Mouse (Mus musculus) stomach, embryonic 16.5 days (tissue): ENCODE data around the gene Kiz. TPM values are rescaled to one million over a fixed set of nuclear protein-coding genes. Genes with fewer than 3 reads are reported as not detected.

ENCODE experiments used
- ATAC-seq: fragments of 200-750 bp; cut with Nextera tagmentation; 2 replicates; pipeline ENCODE4 v1.8.0; 2017; ENCODE audit warnings: moderate number of reproducible peaks, moderate TSS enrichment; ENCODE audit not compliant: insufficient read depth, low FRiP score
- H3K27ac ChIP-seq: fragments of 300-500 bp; sonication (generic); 2 replicates; pipeline ENCODE4 v1.5.1; 2014; ENCODE audit warnings: low read length
- H3K27me3 ChIP-seq: fragments of 300-500 bp; sonication (generic); 2 replicates; pipeline ENCODE4 v1.6.1; 2014; ENCODE audit warnings: low read length, control low read depth, mixed read lengths; ENCODE audit not compliant: control insufficient read depth, insufficient read depth
- H3K36me3 ChIP-seq: fragments of 300-500 bp; sonication (generic); 2 replicates; pipeline ENCODE4 v1.6.1; 2014; ENCODE audit warnings: low read length; ENCODE audit not compliant: control insufficient read depth, insufficient read depth
- H3K4me1 ChIP-seq: fragments of 300-500 bp; sonication (generic); 2 replicates; pipeline ENCODE4 v1.6.1; 2014; ENCODE audit warnings: low read length, control low read depth, mixed read lengths; ENCODE audit not compliant: control insufficient read depth, insufficient read depth
- H3K4me2 ChIP-seq: fragments of 300-500 bp; sonication (generic); 2 replicates; pipeline ENCODE4 v1.6.1; 2014; ENCODE audit warnings: low read depth, low read length, mixed read lengths
- H3K4me3 ChIP-seq: fragments of 300-500 bp; sonication (generic); replicated peaks from 2 replicates; pipeline ENCODE4 v1.5.1; 2014; ENCODE audit warnings: mild to moderate bottlenecking, low read length
- H3K9ac ChIP-seq: fragments of 300-500 bp; sonication (generic); 2 replicates; pipeline ENCODE4 v1.6.1; 2014; ENCODE audit warnings: low read length
- H3K9me3 ChIP-seq: fragments of 300-500 bp; sonication (generic); replicated peaks from 2 replicates; pipeline ENCODE4 v1.6.1; 2016; ENCODE audit warnings: low read length, control low read depth; ENCODE audit not compliant: control insufficient read depth
- WGBS: fragments of 180-500 bp; shearing (Covaris S2); extraction: QIAGEN DNeasy Blood & Tissue Kit; methylation state at CpG from one replicate; pipeline ENCODE4 v1.1.7; 2014; 5-methylcytosine and 5-hydroxymethylcytosine counted together
- polyA plus RNA-seq: library from polyadenylated mRNA; unstranded; fragments of >200 nt; fragmentation: Nextera tagmentation; extraction: Ambion mirVana; gene quantifications from 2 replicates; pipeline ENCODE4 v1.2.1, GENCODE M21; 2015

The Kiz gene
- polyA plus RNA-seq, 1 experiment from 2014 or later: 26.7 TPM

GRCm38 (mm10) chr2:146884291-146884855 is 28.7 kb downstream of the Kiz start:
- WGBS: 68% methylated on average over 8 of the region's 8 CpGs
- Histone ChIP-seq H3K9ac (no peak overlapping the region), H3K4me1 (no peaks in the 10 kb centered on the region), H3K4me2 (no peak overlapping the region), H3K4me3 (no peak overlapping the region), H3K36me3 (no peaks in the 10 kb centered on the region), H3K27me3 (no peaks in the 10 kb centered on the region), H3K27ac (no peak overlapping the region), H3K9me3 (no peaks in the 10 kb centered on the region)
- no peak for ATAC-seq

GRCm38 (mm10) chr2:146888786-146889414 is 33.2 kb downstream of the Kiz start:
- H3K4me1 ChIP-seq: no peaks in the 10 kb centered on the region
- H3K9me3 ChIP-seq: no peaks in the 10 kb centered on the region
- H3K9ac ChIP-seq: no peak overlapping the region
- H3K4me3 ChIP-seq: no peak overlapping the region
- ATAC-seq: no peak
- 0 out of 2 replicates have a peak, but pooled peaks cover 8% of the 10 kb centered on the region for H3K36me3 ChIP-seq
- no peak overlapping the region for H3K27ac ChIP-seq
- WGBS: 87% methylated on average over 4 of the region's 4 CpGs
- no peak overlapping the region for H3K4me2 ChIP-seq
- H3K27me3 ChIP-seq: no peaks in the 10 kb centered on the region

- no peak for ATAC-seq
- Histone ChIP-seq H3K9ac (no peak overlapping the region), H3K27ac (no peak overlapping the region), H3K4me3 (no peak overlapping the region), H3K4me1 (no peaks in the 10 kb centered on the region), H3K36me3 (no peaks in the 10 kb centered on the region), H3K9me3 (no peaks in the 10 kb centered on the region), H3K27me3 (no peaks in the 10 kb centered on the region), H3K4me2 (no peak overlapping the region)
Observed at GRCm38 (mm10) chr2:146898977-146899376, 43.3 kb downstream of the Kiz start.

- ATAC-seq: no peak
- no peaks in the 10 kb centered on the region for H3K4me1 ChIP-seq
- H3K4me2 ChIP-seq: no peak overlapping the region
- H3K27me3 ChIP-seq: no peaks in the 10 kb centered on the region
- H3K9me3 ChIP-seq: no peaks in the 10 kb centered on the region
- 88% methylated on average over 3 of the region's 3 CpGs for WGBS
- no peaks in the 10 kb centered on the region for H3K36me3 ChIP-seq
- no peak overlapping the region for H3K4me3 ChIP-seq
- no peak overlapping the region for H3K27ac ChIP-seq
- H3K9ac ChIP-seq: no peak overlapping the region
Observed at GRCm38 (mm10) chr2:146916085-146916484, 60.4 kb downstream of the Kiz start.

- 74% methylated on average over 3 of the region's 3 CpGs for WGBS
- Histone ChIP-seq H3K4me2 (no peak overlapping the region), H3K27me3 (no peaks in the 10 kb centered on the region), H3K4me3 (no peak overlapping the region), H3K27ac (no peak overlapping the region), H3K36me3 (no peaks in the 10 kb centered on the region), H3K9ac (no peak overlapping the region), H3K9me3 (no peaks in the 10 kb centered on the region), H3K4me1 (no peaks in the 10 kb centered on the region)
- ATAC-seq: no peak
Observed at GRCm38 (mm10) chr2:146917770-146918169, 62.1 kb downstream of the Kiz start.

GRCm38 (mm10) chr2:146920375-146921160 is 64.9 kb downstream of the Kiz start:
- Histone ChIP-seq H3K27ac (no peak overlapping the region), H3K4me2 (no peak overlapping the region), H3K36me3 (no peaks in the 10 kb centered on the region), H3K9me3 (no peaks in the 10 kb centered on the region), H3K9ac (no peak overlapping the region), H3K4me3 (no peak overlapping the region), H3K4me1 (no peaks in the 10 kb centered on the region), H3K27me3 (no peaks in the 10 kb centered on the region)
- no peak for ATAC-seq
- 31% methylated on average over 8 of the region's 8 CpGs for WGBS

- Histone ChIP-seq H3K27me3 (no peaks in the 10 kb centered on the region), H3K4me3 (no peak overlapping the region), H3K4me1 (no peaks in the 10 kb centered on the region), H3K9me3 (no peaks in the 10 kb centered on the region), H3K9ac (no peak overlapping the region), H3K27ac (no peak overlapping the region), H3K4me2 (no peak overlapping the region), H3K36me3 (no peaks in the 10 kb centered on the region)
- 84% methylated on average over 1 of the region's 1 CpGs for WGBS
- ATAC-seq: no peak
Observed at GRCm38 (mm10) chr2:146925296-146925695, 69.6 kb downstream of the Kiz start.

GRCm38 (mm10) chr2:146925846-146926245 is 70.2 kb downstream of the Kiz start:
- H3K4me1 ChIP-seq: no peaks in the 10 kb centered on the region
- no peaks in the 10 kb centered on the region for H3K27me3 ChIP-seq
- no peak for ATAC-seq
- no peak overlapping the region for H3K9ac ChIP-seq
- H3K4me3 ChIP-seq: no peak overlapping the region
- no peak overlapping the region for H3K4me2 ChIP-seq
- WGBS: 66% methylated on average over 4 of the region's 4 CpGs
- no peaks in the 10 kb centered on the region for H3K9me3 ChIP-seq
- H3K27ac ChIP-seq: no peak overlapping the region
- H3K36me3 ChIP-seq: no peaks in the 10 kb centered on the region

- Histone ChIP-seq H3K4me3 (no peak overlapping the region), H3K27ac (no peak overlapping the region), H3K9me3 (no peaks in the 10 kb centered on the region), H3K4me2 (no peak overlapping the region), H3K4me1 (no peaks in the 10 kb centered on the region), H3K27me3 (no peaks in the 10 kb centered on the region), H3K36me3 (no peaks in the 10 kb centered on the region), H3K9ac (no peak overlapping the region)
- ATAC-seq: no peak
- 56% methylated on average over 8 of the region's 8 CpGs for WGBS
Observed at GRCm38 (mm10) chr2:146948223-146948776, 92.6 kb downstream of the Kiz start.
